Mouse (Mus musculus): ENCODE data around the gene Kif1a.
A peak's percentile ranks its signal among the peaks of the same experiment; 100 is the strongest.

Kif1a gene

GRCm38 (mm10) chr1:93101571-93102061 lies at the start of gene Kif1a:
Gene Kif1a (minus strand): TSS chr1:93101951.
- peak; percentile 59 for DNase-seq (ENCODE audit: low spot score)

DNA sequence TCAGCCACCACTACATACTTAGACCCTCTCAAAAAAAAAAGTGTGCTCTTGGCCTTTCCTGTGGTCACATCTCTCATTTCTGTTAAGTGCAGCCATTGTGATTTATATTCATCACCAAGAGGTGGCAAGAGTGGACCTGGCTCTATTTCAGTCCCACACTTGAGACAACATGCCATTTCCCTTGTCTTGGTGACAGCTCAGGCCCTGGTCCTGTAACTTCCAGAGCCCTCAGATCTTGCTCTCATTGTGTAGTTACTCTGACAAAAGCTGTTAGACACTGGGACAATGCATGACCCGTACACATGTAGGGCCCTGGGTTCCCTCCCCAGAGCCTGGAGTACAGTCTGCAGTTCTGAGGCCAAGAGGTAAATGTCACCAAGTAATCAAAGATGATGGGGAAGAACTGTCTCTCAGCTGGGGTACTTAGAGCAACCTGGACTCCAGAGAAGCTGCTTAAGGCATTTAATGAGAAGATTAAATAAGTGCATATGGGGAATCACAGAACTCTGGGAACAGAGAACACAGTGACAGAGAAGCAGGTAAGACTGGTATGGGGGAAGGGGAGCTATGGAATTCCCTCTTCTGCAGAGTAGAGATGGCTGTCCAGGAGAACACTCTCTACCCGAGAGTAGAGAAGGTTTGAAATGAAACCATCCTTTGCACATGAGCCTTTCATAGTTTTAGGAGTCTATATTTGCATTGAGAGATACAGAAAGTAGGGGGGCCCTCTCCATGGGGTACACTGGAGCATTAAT lies 49.3 kb upstream of the Kif1a start:
- no peak for DNase-seq (ENCODE audit: low spot score)

- DNase-seq (ENCODE audit: low spot score), result no peak
Measured at GRCm38 (mm10) chr1:93144176-93144575, 42.4 kb upstream of the Kif1a start.

DNA sequence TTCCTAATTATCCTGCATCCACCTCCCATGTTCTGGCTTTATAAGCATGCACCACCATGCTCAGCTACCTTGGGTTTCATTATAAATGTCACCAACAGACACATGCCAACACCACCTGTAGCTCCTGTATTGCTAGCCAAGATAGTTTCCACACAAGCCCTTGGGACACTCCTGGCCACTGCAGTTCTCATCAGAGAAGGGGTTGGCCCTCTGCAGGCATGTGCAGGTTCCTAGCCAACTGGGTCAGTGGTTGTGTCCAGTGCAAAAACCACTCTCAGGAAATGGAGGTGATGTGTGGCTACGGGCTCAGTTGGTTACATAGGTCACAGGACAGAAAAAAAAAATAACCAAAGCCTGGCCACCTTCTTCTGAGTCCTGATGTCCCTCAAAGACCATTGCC lies 41.1 kb upstream of the Kif1a start:
- no peak for DNase-seq (ENCODE audit: low spot score)

DNA sequence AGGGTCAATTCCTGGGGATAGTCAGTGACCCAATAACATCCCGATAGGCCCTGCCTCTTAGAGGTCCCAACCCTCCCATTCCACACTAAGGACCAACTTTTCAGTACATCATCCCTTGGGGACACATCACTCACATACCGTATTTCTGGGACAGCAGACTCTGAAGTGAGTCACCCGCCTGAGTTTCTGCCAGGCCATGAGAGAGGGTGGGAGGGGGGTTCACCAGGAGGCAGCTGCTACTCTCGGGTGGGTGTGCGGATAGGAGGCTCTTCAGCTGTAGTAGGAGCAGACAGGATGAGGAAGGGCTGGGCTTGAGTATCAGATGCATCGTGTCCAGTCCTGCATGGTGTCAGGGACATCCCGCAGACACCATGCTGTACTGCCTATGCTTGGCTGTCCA lies 38.0 kb upstream of the Kif1a start:
- DNase-seq (ENCODE audit: low spot score), result peak; percentile 20

DNA sequence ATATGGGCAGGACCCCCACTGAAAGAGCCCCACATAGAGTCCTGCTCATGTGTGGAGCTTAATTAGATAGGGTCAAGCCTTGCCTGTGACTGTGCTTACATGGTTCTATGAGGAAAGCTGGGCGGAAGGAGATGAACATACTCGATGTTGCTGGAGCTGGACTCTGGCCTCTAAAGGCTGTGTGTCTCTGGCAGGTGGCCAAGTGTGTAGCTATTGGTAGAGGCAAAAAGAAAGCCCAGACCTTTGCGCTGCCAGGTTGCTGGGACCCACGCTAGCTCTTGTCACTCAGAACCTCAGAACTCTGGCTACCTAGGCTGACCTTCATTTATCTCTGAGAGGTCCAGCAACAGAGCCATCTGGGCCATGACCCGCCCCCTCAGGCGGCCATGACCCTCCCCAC lies 36.8 kb upstream of the Kif1a start:
- DNase-seq (ENCODE audit: low spot score), result no peak

GRCm38 (mm10) chr1:93135036-93135526 lies 33.3 kb upstream of the Kif1a start, which contains the start of gene Agxt:
Gene Agxt (plus strand): TSS chr1:93135240.
- DNase-seq (ENCODE audit: low spot score), result no peak

- DNase-seq (ENCODE audit: low spot score), result no peak
Measured at GRCm38 (mm10) chr1:93132676-93133075, 30.9 kb upstream of the Kif1a start.

GRCm38 (mm10) chr1:93130242-93130983 lies 28.7 kb upstream of the Kif1a start:
- no peak for DNase-seq (ENCODE audit: low spot score)

DNA sequence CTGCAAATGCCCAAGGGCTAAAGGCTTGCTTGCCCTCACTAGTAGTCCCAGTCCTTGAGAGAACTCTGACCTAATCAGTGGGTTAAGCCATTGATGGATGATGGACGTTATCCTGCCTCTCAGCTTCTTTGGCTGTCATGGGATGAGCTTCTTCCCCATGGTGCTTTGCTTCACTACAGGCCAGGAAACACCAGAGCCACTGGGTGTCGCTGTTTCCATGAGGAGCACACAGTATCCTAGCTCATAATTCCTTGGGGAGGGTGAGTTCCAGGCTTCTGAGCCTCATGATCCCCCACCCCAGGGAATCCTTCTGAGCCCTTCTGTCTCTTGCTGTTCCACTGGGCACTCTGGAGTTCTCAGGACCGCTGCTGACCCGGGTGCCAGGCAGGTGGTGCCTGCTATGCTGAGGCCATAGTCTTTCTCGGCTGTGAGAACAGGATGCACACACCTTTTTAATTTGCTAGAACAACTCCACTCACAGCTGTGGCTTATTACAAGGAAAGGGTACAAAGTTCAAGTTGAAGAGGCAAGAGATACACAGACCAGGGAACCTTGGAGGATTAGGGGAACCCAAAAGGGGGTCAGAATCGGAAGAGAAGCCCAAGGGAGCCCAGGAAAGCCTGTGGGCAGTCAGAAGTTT lies 27.1 kb upstream of the Kif1a start:
- peak; percentile 41 for DNase-seq (ENCODE audit: low spot score)

GRCm38 (mm10) chr1:93128209-93128608 lies 26.5 kb upstream of the Kif1a start:
- DNase-seq (ENCODE audit: low spot score), result no peak

DNA sequence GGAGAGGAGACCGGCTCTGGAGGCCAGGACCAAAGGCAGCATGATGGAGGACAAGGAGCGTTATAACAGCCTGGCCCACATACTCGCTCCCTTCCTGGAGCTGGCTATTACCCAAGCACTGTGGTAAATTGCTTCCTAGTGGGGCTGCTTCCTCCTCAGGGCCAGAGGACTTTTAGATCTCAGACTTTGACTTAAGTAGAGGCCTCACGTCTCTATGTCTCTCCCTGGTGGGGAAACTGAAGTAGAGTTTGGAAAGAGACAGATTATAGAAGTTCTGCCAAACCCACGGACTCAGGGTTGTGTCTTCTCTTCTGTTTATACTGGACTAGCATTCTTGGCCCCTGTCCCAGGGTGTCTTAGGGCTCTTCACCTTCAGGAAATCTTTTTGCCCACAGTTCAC lies 23.5 kb upstream of the Kif1a start:
- DNase-seq (ENCODE audit: low spot score), result no peak

- no peak for DNase-seq (ENCODE audit: low spot score)
Measured at GRCm38 (mm10) chr1:93124066-93124465, 22.3 kb upstream of the Kif1a start.

- DNase-seq (ENCODE audit: low spot score), result no peak
Measured at GRCm38 (mm10) chr1:93123179-93123854, 21.6 kb upstream of the Kif1a start.

DNA sequence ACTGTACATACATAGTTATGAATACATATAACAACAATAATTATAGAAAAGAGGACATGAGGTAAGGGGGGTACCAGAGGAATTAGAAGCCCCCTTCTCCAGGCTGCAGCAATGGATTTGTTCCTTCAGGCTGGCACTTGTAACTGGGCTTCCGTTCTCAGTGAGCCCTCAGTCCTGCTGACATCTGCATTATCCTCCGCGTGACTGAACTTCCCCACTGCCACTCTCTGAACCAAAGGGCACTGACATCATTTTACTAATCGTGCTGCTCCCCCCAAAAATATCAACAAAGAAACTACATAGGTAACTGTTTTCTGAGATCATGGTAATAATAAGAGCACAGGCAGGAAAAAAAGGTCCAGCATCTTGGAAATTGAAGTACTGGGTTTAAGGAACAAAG lies 17.1 kb upstream of the Kif1a start:
- DNase-seq (ENCODE audit: low spot score), result no peak

- no peak for DNase-seq (ENCODE audit: low spot score)
Measured at GRCm38 (mm10) chr1:93115471-93115870, 13.7 kb upstream of the Kif1a start.

DNA sequence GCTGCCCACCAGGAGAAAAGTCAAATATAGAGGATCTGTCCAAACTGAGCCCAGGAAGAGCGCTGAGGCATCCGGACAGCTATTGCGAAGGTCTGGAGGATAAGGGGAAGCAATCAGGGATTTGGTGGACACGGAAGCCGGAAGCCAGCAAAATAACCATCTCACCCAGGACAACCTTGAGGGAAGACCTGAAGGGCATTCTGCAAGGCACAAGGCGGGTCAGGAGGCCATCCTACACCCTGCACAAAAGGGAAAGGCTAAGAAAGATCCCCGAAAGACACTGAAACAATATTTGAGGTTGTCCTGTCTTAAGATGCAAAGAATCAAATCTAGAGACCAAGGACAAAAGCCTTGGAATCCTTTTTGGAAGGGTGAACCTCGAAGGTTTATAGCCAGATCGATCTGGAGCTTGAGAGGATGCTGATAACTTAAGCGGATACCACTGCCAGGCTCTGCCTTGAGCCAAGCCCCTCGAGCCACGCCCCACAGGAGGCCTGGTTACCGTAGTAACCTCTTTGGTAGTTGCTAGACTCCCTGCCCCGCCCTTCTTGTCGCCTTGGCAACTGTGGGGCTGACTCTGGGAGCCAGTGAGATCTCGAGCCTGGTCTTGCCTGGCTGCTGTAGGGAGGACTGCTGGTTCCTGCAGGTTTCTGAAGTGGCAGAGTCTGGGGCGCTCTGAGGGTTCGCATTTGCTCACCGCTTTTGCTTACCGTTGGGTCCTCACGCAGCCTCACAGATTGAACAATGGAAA lies 13.1 kb upstream of the Kif1a start:
- DNase-seq (ENCODE audit: low spot score), result no peak

DNA sequence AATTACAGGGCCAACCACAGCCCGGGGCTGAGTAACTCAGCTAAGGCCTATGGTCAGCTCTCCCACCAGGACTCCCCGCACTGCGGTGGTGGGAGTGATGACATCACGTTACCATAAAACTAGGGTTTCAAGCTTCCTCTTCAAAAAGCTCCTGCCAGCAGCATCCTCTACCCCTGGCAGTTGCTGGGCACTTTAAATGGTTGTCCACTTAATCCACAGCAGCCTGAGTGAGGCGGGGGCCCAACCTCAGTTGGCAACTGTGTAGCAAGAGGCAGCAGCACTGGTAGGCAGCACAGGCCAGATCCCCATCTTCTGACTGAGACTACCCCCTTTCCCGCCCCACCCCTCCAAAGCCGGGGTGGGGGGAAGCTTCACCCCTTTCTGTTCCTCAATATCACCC lies 949 bp upstream of the Kif1a start:
- DNase-seq (ENCODE audit: low spot score), result no peak

DNA sequence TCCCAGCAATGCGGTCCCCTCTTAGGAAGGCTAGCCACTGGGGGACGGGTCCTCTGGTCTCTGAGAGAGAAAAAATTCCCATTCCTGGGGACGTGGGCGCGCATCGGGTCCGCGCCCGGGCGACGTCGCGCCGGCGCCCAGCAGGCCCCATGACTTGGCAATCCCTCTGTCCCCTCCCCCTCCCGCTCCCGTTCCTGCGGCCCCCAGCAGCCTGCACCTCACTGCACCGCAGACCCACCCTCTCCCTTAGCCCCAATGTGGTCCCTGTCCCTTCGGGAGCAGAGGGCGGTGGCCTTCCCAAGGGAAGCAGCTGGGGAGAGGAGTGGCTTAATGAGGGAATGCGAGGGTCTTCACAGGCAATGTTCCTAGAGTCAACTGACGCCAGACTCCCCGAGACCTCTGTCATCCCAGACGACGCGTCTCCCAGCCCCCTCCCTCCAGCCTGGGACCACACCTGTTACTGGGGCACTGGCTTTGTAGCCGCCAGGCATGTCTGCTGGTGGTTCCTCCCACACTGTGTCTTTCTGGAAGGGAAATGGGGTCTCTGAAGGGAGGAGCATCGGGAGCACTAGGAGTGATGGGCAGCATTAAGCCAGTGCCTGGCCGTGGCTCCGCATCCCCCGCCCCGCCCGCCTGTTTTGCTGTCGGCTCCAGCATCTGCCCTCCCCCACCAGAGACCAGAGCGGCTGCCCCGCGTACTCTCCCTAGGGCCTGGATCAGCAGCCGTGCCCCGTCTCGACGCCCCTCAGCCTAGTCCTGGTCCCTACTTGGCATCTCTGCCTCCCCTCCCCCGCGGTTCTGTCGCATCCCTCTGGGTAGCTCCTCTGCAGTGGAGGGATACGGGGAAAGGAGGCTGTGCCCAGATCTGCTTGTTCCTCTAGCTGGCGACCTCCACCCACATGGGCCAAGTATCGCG lies 917 bp downstream of the Kif1a start:
- DNase-seq (ENCODE audit: low spot score), result no peak

GRCm38 (mm10) chr1:93100243-93100575 lies 1.5 kb downstream of the Kif1a start:
- no peak for DNase-seq (ENCODE audit: low spot score)

Data from layer of hippocampus, adult 9-10 months (tissue).